Mouse (Mus musculus) erythroblast, embryonic 14.5 days (primary cell): ENCODE results near the gene Clip1. TPM values are rescaled to one million over a fixed set of nuclear protein-coding genes. Genes with fewer than 3 reads are reported as not detected.
"Not testable (repeated sequence)": the region's sequence is repeated elsewhere in the genome, so short reads cannot be mapped to it uniquely, and the experiment has no call there.

ENCODE experiments used
- H3K27me3 ChIP-seq: 2 replicates; pipeline ENCODE4 v1.6.1; 2012; ENCODE audit warnings: inconsistent platforms; ENCODE audit not compliant: control insufficient read depth
- H3K36me3 ChIP-seq: 2 replicates; pipeline ENCODE4 v1.6.1; 2012; ENCODE audit warnings: mild to moderate bottlenecking, inconsistent platforms; ENCODE audit not compliant: control insufficient read depth
- H3K4me1 ChIP-seq: 2 replicates; pipeline ENCODE4 v1.6.1; 2012; ENCODE audit warnings: inconsistent platforms; ENCODE audit not compliant: control insufficient read depth
- H3K4me3 ChIP-seq: replicated peaks from 2 replicates; pipeline ENCODE3; 2012; ENCODE audit warnings: moderate library complexity, mild to moderate bottlenecking, inconsistent platforms
- H3K9me3 ChIP-seq: 2 replicates; pipeline ENCODE4 v1.6.1; 2012; ENCODE audit warnings: low read length, inconsistent platforms, mixed read lengths; ENCODE audit not compliant: control insufficient read depth
- GATA1 ChIP-seq: IDR thresholded peaks from 2 replicates; pipeline ENCODE4 v1.6.1; 2012; ENCODE audit warnings: low read length, inconsistent platforms, mixed read lengths
- TAL1 ChIP-seq: IDR thresholded peaks from 3 replicates; pipeline ENCODE4 v1.6.1; 2012; ENCODE audit warnings: low read length, inconsistent platforms, mixed read lengths
- polyA plus RNA-seq: library from polyadenylated mRNA; stranded (reverse); fragments of >175 nt; gene quantifications from 2 replicates; pipeline ENCODE4 v1.2.3, GENCODE M21; 2012

The Clip1 gene
- polyA plus RNA-seq, result 0.92 and 1.1 TPM in 2 replicates

- peak within 1 kb of the TSS; percentile 88 for H3K4me3 ChIP-seq
- no peaks in the 10 kb centered on the region for H3K36me3 ChIP-seq
- TF ChIP-seq TAL1, result no peak
- TF ChIP-seq GATA1, result no peak
- peaks cover 18% of the 10 kb centered on the region for H3K27me3 ChIP-seq
- peaks cover 26% of the 10 kb centered on the region for H3K4me1 ChIP-seq
- H3K9me3 ChIP-seq, result no peaks in the 10 kb centered on the region
Observed at GRCm38 (mm10) chr5:123684221-123685144, at the start of gene Clip1. TSS of gene Clip1 (minus strand) at chr5:123684618.

GRCm38 (mm10) chr5:123730981-123731380 is 46.6 kb upstream of the Clip1 start:
- Histone ChIP-seq H3K9me3 (no peaks in the 10 kb centered on the region), H3K4me3 (no peak overlapping the region), H3K4me1 (no peaks in the 10 kb centered on the region), H3K27me3 (no peaks in the 10 kb centered on the region), H3K36me3 (peaks cover 93% of the 10 kb centered on the region)
- TF ChIP-seq TAL1, result no peak

GRCm38 (mm10) chr5:123723816-123724215 is 39.4 kb upstream of the Clip1 start:
- H3K36me3 ChIP-seq, result peaks cover 24% of the 10 kb centered on the region
- H3K27me3 ChIP-seq, H3K9me3 ChIP-seq, H3K4me3 ChIP-seq: not testable (repeated sequence)
- peaks cover 14% of the 10 kb centered on the region for H3K4me1 ChIP-seq

GRCm38 (mm10) chr5:123720328-123721311 is 36.2 kb upstream of the Clip1 start, which contains the start of gene Zcchc8:
TSS of gene Zcchc8 (minus strand) at chr5:123721100.
- TF ChIP-seq TAL1 (no peak), GATA1 (no peak)
- Histone ChIP-seq H3K9me3 (no peaks in the 10 kb centered on the region), H3K4me3 (peak within 1 kb of the TSS; percentile 89), H3K36me3 (peaks cover 34% of the 10 kb centered on the region), H3K4me1 (peaks cover 35% of the 10 kb centered on the region), H3K27me3 (no peaks in the 10 kb centered on the region)

- no peak overlapping the region for H3K4me3 ChIP-seq
- peaks cover 28% of the 10 kb centered on the region for H3K4me1 ChIP-seq
- no peaks in the 10 kb centered on the region for H3K27me3 ChIP-seq
- H3K36me3 ChIP-seq, result peaks cover 93% of the 10 kb centered on the region
- TF ChIP-seq TAL1 (no peak), GATA1 (no peak)
- H3K9me3 ChIP-seq, result no peaks in the 10 kb centered on the region
Observed at GRCm38 (mm10) chr5:123714622-123715021, 30.2 kb upstream of the Clip1 start.

- Histone ChIP-seq H3K27me3 (no peaks in the 10 kb centered on the region), H3K9me3 (no peaks in the 10 kb centered on the region), H3K36me3 (peaks cover 98% of the 10 kb centered on the region), H3K4me1 (peaks cover 20% of the 10 kb centered on the region), H3K4me3 (no peak overlapping the region)
- TF ChIP-seq TAL1 (no peak), GATA1 (no peak)
Observed at GRCm38 (mm10) chr5:123713782-123714181, 29.4 kb upstream of the Clip1 start.

- Histone ChIP-seq H3K27me3 (no peaks in the 10 kb centered on the region), H3K9me3 (no peaks in the 10 kb centered on the region), H3K4me3 (no peak overlapping the region), H3K36me3 (peaks cover 98% of the 10 kb centered on the region), H3K4me1 (no peaks in the 10 kb centered on the region)
- no peak for TF ChIP-seq GATA1
- TF ChIP-seq TAL1, result no peak
Observed at GRCm38 (mm10) chr5:123709571-123709970, 25.2 kb upstream of the Clip1 start.

GRCm38 (mm10) chr5:123708598-123708997 is 24.2 kb upstream of the Clip1 start:
- no peaks in the 10 kb centered on the region for H3K4me1 ChIP-seq

GRCm38 (mm10) chr5:123700625-123701024 is 16.2 kb upstream of the Clip1 start:
- no peak for TF ChIP-seq TAL1
- TF ChIP-seq GATA1, result no peak
- H3K9me3 ChIP-seq, result no peaks in the 10 kb centered on the region
- no peaks in the 10 kb centered on the region for H3K4me1 ChIP-seq
- no peak overlapping the region for H3K4me3 ChIP-seq
- H3K27me3 ChIP-seq, result no peaks in the 10 kb centered on the region
- peaks cover 87% of the 10 kb centered on the region for H3K36me3 ChIP-seq

More at GRCm38 (mm10) chr5:123708598-123708997, 24.2 kb upstream of the Clip1 start:
- TF ChIP-seq TAL1, result no peak
- no peak for TF ChIP-seq GATA1
- Histone ChIP-seq H3K36me3 (peaks cover 98% of the 10 kb centered on the region), H3K27me3 (no peaks in the 10 kb centered on the region), H3K4me3 (no peak overlapping the region), H3K9me3 (no peaks in the 10 kb centered on the region)
